Mouse (Mus musculus): ENCODE data around the gene Ccr5.

Ccr5 gene

DNA sequence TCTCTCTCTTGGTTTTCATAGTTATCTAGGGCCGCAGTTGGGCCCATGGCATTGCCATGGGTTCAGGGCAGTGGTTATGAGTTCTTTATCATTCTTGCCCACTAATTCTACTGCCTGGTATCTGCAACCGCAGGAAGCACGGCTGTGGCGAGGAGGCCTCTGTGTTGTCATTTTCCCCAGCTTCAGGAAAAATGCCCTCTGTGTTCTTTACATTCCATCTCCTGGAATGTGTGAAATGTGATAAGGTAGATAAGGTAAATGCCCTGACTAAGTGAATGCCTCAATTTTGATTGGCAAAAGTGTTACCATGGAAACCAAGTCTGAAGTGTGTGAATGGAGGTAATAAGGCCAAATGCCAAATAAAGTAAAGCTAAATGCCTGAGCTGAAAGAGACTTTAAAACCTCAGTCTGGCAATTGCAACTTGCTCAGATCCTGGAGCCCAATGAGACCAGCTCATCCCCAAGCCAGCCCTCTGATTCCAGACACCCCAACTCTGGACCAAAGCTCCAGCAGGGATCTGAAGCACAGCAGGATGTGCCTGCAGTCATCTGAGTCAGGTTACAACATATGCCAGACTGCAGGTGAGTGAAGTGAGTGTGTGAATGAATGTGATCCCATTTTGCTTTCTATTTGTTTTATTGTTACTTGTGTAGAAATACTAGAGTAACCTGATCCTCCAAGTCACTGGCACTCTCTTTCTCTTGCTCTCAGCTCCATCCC, 16.9 kb downstream of the Ccr5 start:
- DNase-seq (ENCODE audit: low spot score), result no peak

DNA sequence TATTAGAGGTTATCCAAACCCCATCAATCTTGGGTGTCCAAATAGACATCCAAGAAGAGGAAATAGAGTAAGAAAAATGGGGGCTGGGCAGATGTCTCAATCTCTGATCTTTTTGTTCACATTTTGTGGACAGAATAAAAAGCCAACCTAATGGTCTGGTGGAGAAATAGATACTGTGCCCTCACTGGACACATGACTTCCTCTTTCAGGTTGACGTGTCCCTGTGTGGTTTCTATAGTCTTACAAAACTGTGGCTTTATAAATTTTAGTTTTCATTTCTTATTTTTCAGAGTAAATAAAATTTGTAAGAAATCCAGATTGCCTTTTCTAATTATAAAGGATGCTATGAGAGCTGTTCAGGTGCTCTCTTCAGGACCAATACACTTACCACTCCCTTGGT, 22.3 kb downstream of the Ccr5 start:
- no peak for DNase-seq (ENCODE audit: low spot score)

DNA sequence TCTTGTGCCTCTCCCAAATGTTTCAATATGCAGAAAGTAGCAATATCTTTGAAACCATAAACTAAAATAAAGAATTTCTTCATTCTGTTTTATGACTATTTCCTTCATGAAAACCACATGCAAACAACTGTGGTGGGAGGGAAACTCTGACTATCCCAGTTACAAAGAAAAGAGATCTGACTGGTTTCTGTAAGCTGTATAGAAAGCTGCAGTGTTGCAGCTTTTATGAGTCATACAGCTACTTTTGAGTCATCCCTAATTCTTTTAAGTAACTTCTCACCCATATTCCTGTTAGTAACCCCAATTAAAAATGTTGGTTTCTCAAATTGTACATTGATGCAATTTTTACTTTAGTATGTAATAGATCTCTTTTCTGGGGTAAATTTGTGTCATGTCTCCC, 25.0 kb downstream of the Ccr5 start:
- no peak for DNase-seq (ENCODE audit: low spot score)

All from left cerebral cortex, adult 11 months (tissue).